9 mouse cellular contexts compared by ENCODE assay signal in the genomic region with DNA sequence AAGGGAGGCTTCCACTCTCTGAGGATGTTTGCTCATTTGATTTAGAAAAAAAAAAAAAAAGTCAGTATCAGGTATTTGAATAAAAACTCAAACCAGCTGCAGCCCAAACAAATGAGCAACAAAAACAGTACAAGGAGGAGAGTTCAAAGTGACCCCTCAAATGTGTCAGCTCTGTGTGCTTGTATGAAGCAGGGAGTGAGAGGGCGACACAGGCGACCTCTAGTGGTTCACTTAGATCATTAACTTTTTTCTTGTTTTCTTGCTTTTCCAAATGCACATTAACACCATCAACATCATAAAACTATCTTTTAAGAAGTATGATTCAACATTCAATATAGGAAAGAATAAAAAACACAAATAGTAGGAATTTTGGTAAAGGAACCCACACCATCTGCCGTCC. TPM values are rescaled to one million over a fixed set of nuclear protein-coding genes. Genes with fewer than 3 reads are reported as not detected.
A peak's percentile ranks its signal among the peaks of the same experiment; 100 is the strongest.
DNase-seq lines count a peak whose midpoint lies in the region; ATAC-seq and TF ChIP-seq lines count a peak whose summit lies in the region.
"Had no signal": no experiment of that assay in that cellular context is flagged by ENCODE, and none has a peak within 500 bp of the region (broad histone marks: within the 10 kb centered on the region; RNA-seq: fewer than 3 reads in every experiment).

No protein-coding gene starts in this region.

- H3K4me2 ChIP-seq in liver, embryonic 12.5 days: no peak overlapping the region
- H3K4me2 ChIP-seq: neural tube, embryonic 12.5 days had no signal

- H3K79me2 ChIP-seq in liver, adult 2 months (ENCODE audit: control insufficient read depth, insufficient read depth, low read length): no peaks in the 10 kb centered on the region

- 4% methylated on average over 3 of the region's 3 CpGs for WGBS in cerebellum, adult 2 months
- 6% methylated on average over 3 of the region's 3 CpGs for WGBS in liver, adult 2 months
- 5% methylated on average over 3 of the region's 3 CpGs for WGBS in liver, embryonic 12.5 days (ENCODE audit: insufficient replicate concordance)

- no peaks in the 10 kb centered on the region for H3K36me3 ChIP-seq in liver, adult 2 months (ENCODE audit: control insufficient read depth, insufficient read depth, low read length)
- H3K36me3 ChIP-seq in liver, embryonic 12.5 days: no peaks in the 10 kb centered on the region
- H3K36me3 ChIP-seq: neural tube, embryonic 12.5 days had no signal

- H3K4me1 ChIP-seq in cerebellum, adult 2 months (ENCODE audit: control insufficient read depth, insufficient read depth, low read length): no peaks in the 10 kb centered on the region
- no peaks in the 10 kb centered on the region for H3K4me1 ChIP-seq in liver, adult 2 months (ENCODE audit: control insufficient read depth, insufficient read depth, low read length)
- peaks cover 5% of the 10 kb centered on the region for H3K4me1 ChIP-seq in liver, embryonic 12.5 days
- H3K4me1 ChIP-seq: neural tube, embryonic 12.5 days had no signal

- no peak overlapping the region for H3K4me3 ChIP-seq in cerebellum, adult 2 months (replicated peaks; ENCODE audit: insufficient read depth, low read depth, low read length)
- H3K4me3 ChIP-seq in liver, adult 2 months (ENCODE audit: insufficient read depth, low read depth, low read length): no peak overlapping the region
- H3K4me3 ChIP-seq in liver, embryonic 12.5 days: no peak overlapping the region
- H3K4me3 ChIP-seq: neural tube, embryonic 12.5 days had no signal

- H3K27ac ChIP-seq in cerebellum, adult 2 months (ENCODE audit: insufficient read depth, low read length): no peak overlapping the region
- H3K27ac ChIP-seq in liver, adult 2 months (replicated peaks; ENCODE audit: insufficient read depth, low read depth, low read length): no peak overlapping the region
- H3K27ac ChIP-seq in liver, embryonic 12.5 days: no peak overlapping the region
- H3K27ac ChIP-seq: neural tube, embryonic 12.5 days had no signal

- H3K9me3 ChIP-seq in liver, embryonic 12.5 days (replicated peaks): no peaks in the 10 kb centered on the region
- H3K9me3 ChIP-seq: neural tube, embryonic 12.5 days had no signal

- peak; percentile 85 for TF ChIP-seq CTCF in cerebellum, adult 2 months (IDR thresholded peaks at IDR 0.05; ENCODE audit: borderline replicate concordance, insufficient read depth, low read depth, low read length)
- peak; percentile 68 for TF ChIP-seq CTCF in liver, adult 2 months (IDR thresholded peaks at IDR 0.05; ENCODE audit: low read depth, low read length)

- no peak for TF ChIP-seq POLR2A in cerebellum, adult 2 months (IDR thresholded peaks at IDR 0.05; ENCODE audit: borderline replicate concordance, insufficient read depth, low read length)
- no peak for TF ChIP-seq POLR2A in liver, adult 2 months (IDR thresholded peaks at IDR 0.05; ENCODE audit: extremely low read depth, insufficient read depth, low read length)

- no peaks in the 10 kb centered on the region for H3K27me3 ChIP-seq in cerebellum, adult 2 months (ENCODE audit: control insufficient read depth, insufficient read depth, low read length)
- H3K27me3 ChIP-seq in liver, adult 2 months (ENCODE audit: control insufficient read depth, insufficient read depth, low read length): no peaks in the 10 kb centered on the region
- H3K27me3 ChIP-seq in liver, embryonic 12.5 days (replicated peaks): peaks cover 16% of the 10 kb centered on the region; the same call in 1 of the 2 replicates
- H3K27me3 ChIP-seq: neural tube, embryonic 12.5 days had no signal

- H3K9ac ChIP-seq in liver, adult 2 months (ENCODE audit: low read depth, low read length): no peak overlapping the region
- H3K9ac ChIP-seq in liver, embryonic 12.5 days: no peak overlapping the region
- H3K9ac ChIP-seq: neural tube, embryonic 12.5 days had no signal

- no peak for ATAC-seq in liver, embryonic 12.5 days

- DNase-seq in cerebellum, adult 2 months: peak; percentile 36 to 63
- no peak for DNase-seq in cerebellum, adult 11 months
- peak; percentile 41 for DNase-seq in liver, adult 2 months (ENCODE audit: extremely low read depth, low read depth, low spot score)
- DNase-seq in embryo, embryonic 10 days (ENCODE audit: low spot score): peak; percentile 81
- peak; percentile 80 for DNase-seq in retina, embryonic 14.5 days (ENCODE audit: low spot score)
- DNase-seq in layer of hippocampus, adult 8-10 months (ENCODE audit: low spot score in 2 of 2): no peak
- no peak for DNase-seq in ovary, postnatal 10 days (ENCODE audit: low spot score)

RNA-seq across cellular contexts. Expression of a gene that starts 10.0 kb away (rescaled TPM):
- polyA plus RNA-seq in cerebellum, adult 2 months (2012; rRNA removed): 108 and 109 TPM in 2 replicates
- 0.20 TPM in 1 of 2 replicates, not detected in the other for total RNA-seq in liver, adult 2 months (2014; rRNA removed)
- 0.11 TPM in 1 of 2 replicates, not detected in the other for polyA plus RNA-seq in liver, adult 2 months (2012; rRNA removed)
- 0.31 and 0.85 TPM in 2 replicates for polyA plus RNA-seq in liver, embryonic 12.5 days (2016; fragmentation: Nextera tagmentation; extraction: Ambion mirVana)
- 100 to 1,000 TPM; 153 to 196 (median 173) TPM for total RNA-seq in layer of hippocampus, adult 8-10 months (2022)

RNA-seq across cellular contexts. Expression of a gene that starts 37.4 kb away (rescaled TPM):
- 2.5 and 3.4 TPM in 2 replicates for polyA plus RNA-seq in cerebellum, adult 2 months (2012; rRNA removed)
- total RNA-seq in liver, adult 2 months (2014; rRNA removed): 0.09 TPM in 1 of 2 replicates, not detected in the other
- 0.15 and 0.21 TPM in 2 replicates for polyA plus RNA-seq in liver, adult 2 months (2012; rRNA removed)
- not detected in 2 replicates for polyA plus RNA-seq in liver, embryonic 12.5 days (2016; fragmentation: Nextera tagmentation; extraction: Ambion mirVana)
- under 1 TPM in 2 of 4 experiments, not detected in 2; 0.68 to 0.81 TPM for total RNA-seq in layer of hippocampus, adult 8-10 months (2022)
- polyA plus RNA-seq: neural tube, embryonic 12.5 days had no signal

Comparison
In these comparisons a context has a peak if more than half of its experiments do, and no peak if none do; other contexts are left out.
1. DNase-seq: peak in cerebellum, adult 2 months (2 of 2), liver, adult 2 months (single experiment), embryo, embryonic 10 days (single experiment) and retina, embryonic 14.5 days (single experiment); none in cerebellum, adult 11 months (single experiment), layer of hippocampus, adult 8-10 months (0 of 2) and ovary, postnatal 10 days (single experiment).
2. RNA of a gene that starts 10.0 kb away (polyA plus RNA-seq): 108 to 109 TPM in cerebellum, adult 2 months; 0.31 to 0.85 TPM in liver, embryonic 12.5 days and 0.11 TPM in liver, adult 2 months; every median in the first group is over 10 times any median in the second.